Mouse (Mus musculus): Measurements from ENCODE around the gene Tbc1d10b.

Tbc1d10b gene

DNA sequence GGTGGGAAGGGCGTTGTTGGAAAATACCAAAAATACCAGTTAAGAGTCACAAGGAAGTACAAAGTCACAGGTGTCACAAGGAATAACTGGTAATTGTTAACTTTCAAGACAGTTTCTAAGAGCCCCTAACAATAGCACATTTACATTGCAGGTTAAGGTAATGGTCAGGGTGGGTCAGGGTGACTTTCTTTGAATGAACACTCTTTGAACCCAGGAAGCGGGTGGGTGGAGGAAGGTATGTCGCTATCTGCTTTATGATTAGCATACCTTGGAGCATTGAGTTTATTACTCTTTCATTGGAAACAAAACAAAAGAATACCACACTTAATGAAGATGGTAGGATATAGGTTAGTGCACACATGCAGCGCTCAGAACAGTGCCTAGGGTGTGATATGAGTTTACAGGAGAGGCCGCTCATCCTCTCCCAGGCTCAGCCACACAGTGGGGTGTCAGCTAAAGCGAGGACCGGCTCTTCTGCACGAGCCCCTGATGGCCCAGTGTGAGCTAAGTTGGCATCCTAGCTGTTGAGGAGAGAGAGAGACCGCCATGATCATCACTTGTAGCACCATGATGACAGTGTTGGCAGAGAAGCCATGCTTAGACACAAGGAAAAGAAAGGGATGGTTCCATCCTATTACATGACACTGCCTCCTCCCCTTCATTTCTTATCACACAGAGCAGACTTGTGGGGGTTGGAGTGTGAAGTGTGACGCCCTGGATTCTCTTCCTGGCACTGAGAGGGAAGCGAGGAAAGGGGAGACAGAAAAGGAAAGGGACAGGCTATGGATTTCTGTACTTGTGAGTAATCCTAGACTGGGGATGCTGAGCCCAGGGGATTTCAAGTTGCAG lies 17.1 kb upstream of the Tbc1d10b start:
- peak; percentile 62 for DNase-seq (ENCODE audit: extremely low read depth, low read depth)

DNA sequence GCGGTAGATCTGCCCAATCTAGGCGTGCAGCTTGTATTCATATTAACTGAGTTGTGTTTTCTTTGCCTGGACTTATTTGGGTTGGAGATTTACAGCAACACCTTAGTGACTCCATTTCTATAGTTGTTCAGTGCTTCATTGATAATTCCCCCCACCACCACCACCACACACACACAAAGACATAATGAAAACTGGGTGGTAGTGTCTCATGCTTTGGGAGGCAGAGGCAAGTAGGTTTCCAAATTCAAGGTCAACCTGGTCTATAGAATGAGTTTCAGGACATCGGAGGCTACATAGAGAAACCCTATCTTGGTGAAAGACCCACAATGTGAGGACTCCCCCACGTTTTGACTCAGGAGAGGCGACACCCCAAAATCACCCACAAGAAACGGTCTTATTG lies 16.3 kb upstream of the Tbc1d10b start:
- no peak for DNase-seq (ENCODE audit: extremely low read depth, low read depth)

- DNase-seq (ENCODE audit: extremely low read depth, low read depth), result no peak
Observed at GRCm38 (mm10) chr7:127223515-127224478, 15.5 kb upstream of the Tbc1d10b start.

- no peak for DNase-seq (ENCODE audit: extremely low read depth, low read depth)
Observed at GRCm38 (mm10) chr7:127223106-127223505, 14.8 kb upstream of the Tbc1d10b start.

DNA sequence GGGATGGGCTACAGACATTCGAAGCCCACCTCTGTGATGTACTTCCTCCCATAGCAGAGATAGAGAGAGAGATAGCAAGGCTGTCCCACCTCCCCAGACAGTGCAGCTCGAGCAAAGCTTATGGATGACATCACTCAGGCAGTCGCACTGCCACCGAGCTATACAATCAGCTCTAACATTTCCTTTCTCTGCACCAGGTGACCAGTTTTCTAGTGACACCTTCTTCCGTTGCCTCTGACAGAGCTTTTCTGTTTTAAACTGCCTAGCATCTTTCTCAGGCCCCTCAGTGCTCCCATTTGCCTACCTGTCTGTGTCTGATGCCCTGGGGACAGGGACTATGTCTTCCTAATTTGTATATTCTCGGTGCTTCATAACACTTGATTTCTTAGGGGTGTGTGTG lies 12.2 kb upstream of the Tbc1d10b start:
- no peak for DNase-seq (ENCODE audit: extremely low read depth, low read depth)

DNA sequence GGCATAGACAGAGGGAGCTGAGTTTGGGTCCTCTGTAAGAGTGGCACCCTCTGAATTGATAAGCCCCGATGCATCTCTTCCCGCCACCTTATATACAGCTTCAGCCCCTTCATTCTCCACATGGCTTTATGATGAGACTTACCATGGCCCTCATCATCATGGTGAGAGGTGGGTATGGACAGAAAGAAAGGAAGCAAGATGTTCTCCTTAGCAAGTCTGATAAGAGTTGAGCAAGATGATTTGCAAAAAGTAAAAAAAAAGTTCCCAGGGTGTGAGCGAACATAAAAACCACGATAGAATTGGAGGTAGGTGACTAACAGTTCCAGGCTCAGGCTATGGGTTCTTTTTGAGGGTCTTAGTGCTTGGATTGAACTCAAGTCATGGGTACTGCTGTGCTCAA lies 10.4 kb upstream of the Tbc1d10b start:
- DNase-seq (ENCODE audit: extremely low read depth, low read depth), result peak; percentile 78

DNA sequence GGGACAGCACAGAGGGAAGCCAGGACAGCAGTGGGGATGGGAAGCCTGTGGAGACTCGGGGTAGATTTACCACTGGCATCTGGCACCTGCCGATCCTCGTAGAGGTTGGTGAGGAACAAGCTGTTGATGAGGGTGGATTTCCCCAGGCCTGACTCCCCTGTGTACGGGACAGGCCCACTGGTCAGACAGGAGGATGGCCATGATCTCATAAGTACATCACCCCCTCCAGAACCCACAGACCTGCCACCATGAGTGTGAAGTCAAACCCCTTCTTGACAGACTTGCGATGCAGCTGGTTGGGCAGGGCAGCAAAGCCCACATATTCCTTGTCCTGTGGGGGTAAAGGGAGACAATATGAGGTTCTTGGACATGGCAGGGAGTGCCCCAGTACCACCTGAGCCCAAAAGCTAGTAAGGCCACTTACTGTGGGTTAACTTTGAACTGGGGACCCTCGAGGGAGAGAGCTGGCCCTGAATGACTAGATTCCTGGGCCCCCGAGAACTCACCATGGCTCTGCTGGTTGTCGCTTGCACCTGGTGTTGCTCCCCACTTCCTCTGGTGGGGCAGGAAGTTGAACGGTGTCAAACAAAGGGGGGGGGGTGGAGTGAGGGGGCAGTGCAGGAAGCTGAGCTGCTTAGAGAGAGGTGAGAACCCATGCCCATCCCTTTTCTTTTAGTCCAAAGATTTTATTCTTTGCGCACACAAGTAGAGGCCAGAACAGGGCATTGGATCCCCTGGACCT lies 9.8 kb upstream of the Tbc1d10b start:
- DNase-seq (ENCODE audit: extremely low read depth, low read depth), result no peak

- DNase-seq (ENCODE audit: extremely low read depth, low read depth), result no peak
Observed at GRCm38 (mm10) chr7:127217475-127217874, 9.2 kb upstream of the Tbc1d10b start.

DNA sequence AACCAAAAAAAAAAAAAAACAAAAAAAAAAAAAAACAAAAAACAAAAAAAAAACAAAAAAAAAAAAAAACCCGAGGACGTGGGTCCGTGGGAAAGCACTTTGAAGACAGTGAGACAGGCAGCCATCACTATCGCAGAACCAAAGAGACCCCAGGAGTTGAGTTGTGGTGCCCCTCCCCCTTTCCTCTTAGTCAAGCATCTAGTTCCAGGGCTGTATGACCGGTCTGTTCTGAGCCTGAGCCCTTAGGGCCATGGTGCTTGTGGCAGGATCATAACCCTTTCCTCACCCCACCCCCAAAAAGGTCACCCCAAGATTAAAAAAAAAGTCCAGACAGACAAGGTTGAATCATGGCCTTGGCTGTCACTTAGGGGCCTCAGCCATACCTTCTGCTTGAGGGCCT lies 8.0 kb upstream of the Tbc1d10b start:
- no peak for DNase-seq (ENCODE audit: extremely low read depth, low read depth)

- peak; percentile 45 for DNase-seq (ENCODE audit: extremely low read depth, low read depth)
Observed at GRCm38 (mm10) chr7:127214981-127215871, 7.0 kb upstream of the Tbc1d10b start.

DNA sequence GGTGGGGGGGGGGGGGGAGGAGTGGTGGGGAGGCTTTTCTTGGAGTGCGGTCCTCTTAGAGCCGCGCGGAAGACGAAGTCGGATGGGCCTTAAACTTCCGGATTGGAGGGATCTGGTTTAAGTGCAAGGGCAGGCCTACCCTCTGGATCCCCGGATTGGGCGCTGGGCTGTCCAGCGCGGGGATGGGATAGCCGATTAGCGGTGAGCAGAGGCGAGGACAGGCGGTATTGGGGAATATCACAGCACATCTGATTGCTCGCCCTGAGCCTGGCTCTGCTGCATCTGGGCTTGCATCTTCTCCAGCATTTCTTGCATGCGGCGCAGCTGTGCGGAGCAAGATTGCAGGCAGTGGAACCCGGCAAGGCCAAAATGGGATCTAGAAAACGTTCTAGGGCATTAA lies 6.3 kb upstream of the Tbc1d10b start:
- no peak for DNase-seq (ENCODE audit: extremely low read depth, low read depth)

DNA sequence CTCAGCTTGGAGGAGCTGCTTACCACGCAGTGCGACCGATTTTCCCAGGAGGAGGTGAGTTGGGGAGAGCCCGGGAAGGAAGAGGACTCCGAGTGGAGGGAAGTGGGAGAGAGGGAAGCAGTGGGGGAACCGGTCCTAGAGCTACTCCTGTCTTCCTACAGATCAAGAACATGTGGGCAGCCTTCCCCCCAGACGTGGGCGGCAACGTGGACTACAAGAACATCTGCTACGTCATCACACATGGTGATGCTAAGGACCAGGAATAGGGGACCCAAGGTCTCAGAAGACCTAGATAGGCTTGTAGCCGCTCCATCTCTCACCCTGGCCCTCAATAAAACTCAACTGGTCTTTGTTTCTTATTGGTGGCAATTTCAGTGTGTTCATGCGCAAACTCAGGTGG lies 5.7 kb upstream of the Tbc1d10b start:
- no peak for DNase-seq (ENCODE audit: extremely low read depth, low read depth)

GRCm38 (mm10) chr7:127213485-127213884 lies 5.2 kb upstream of the Tbc1d10b start:
- DNase-seq (ENCODE audit: extremely low read depth, low read depth), result peak; percentile 61

DNA sequence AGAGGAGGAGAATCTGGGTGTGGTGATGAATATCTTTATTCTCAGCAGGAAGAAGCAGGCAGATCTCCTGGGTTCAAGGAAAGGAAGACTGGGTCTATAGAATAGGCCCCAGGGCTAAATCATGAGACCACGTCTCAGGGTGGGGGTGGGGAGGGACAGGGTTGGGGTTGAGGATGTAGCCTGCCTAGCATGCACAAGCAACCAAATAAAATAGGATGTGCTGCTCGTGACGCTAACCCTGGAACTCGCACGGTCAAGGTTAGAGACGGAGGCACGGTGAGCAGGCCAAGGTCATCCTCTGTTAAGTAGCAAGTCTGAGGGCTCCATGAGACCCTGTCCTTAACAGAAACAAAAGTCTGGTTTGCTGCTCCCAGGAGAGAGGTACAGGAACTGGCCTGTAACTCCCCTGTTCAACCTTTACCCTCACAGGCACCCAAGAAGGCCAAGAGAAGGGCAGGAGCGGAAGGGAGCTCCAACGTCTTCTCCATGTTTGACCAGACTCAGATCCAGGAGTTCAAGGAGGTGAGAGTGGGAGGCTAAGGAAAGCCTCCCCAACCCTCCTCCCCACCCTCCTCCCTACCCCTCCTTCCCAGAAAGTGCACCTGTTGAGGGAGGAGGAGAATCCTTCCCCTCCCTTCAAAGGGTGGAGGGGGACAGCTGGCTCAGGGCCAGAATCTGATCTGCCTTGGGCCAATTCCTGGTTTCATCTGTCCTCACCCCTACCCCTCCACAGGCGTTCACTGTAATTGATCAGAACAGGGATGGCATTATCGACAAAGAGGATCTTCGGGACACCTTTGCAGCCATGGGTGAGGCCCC lies 4.4 kb upstream of the Tbc1d10b start:
- DNase-seq (ENCODE audit: extremely low read depth, low read depth), result no peak

- DNase-seq (ENCODE audit: extremely low read depth, low read depth), result no peak
Observed at GRCm38 (mm10) chr7:127211014-127211745, 2.9 kb upstream of the Tbc1d10b start.

GRCm38 (mm10) chr7:127210266-127210665 lies 2.0 kb upstream of the Tbc1d10b start:
- no peak for DNase-seq (ENCODE audit: extremely low read depth, low read depth)

DNA sequence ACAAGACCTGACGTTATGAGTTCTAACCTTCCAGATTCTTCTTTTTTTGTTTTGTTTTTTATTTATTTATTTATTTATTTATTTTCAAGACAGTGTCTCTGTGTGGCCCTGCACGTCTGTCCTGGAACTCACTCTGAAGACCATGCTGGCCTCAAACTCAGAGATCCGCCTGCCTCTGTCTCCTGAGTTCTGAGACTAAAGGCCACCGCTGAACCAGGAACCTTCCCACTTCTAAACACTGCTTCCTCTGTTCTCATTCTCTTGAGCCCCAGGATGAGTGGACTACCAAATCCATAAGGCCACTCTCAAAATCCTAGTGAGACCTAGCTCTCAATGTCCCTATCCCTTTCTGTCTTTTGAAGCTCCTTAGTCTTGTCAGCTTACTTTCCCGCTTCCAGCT lies 1.6 kb upstream of the Tbc1d10b start:
- no peak for DNase-seq (ENCODE audit: extremely low read depth, low read depth)

DNA sequence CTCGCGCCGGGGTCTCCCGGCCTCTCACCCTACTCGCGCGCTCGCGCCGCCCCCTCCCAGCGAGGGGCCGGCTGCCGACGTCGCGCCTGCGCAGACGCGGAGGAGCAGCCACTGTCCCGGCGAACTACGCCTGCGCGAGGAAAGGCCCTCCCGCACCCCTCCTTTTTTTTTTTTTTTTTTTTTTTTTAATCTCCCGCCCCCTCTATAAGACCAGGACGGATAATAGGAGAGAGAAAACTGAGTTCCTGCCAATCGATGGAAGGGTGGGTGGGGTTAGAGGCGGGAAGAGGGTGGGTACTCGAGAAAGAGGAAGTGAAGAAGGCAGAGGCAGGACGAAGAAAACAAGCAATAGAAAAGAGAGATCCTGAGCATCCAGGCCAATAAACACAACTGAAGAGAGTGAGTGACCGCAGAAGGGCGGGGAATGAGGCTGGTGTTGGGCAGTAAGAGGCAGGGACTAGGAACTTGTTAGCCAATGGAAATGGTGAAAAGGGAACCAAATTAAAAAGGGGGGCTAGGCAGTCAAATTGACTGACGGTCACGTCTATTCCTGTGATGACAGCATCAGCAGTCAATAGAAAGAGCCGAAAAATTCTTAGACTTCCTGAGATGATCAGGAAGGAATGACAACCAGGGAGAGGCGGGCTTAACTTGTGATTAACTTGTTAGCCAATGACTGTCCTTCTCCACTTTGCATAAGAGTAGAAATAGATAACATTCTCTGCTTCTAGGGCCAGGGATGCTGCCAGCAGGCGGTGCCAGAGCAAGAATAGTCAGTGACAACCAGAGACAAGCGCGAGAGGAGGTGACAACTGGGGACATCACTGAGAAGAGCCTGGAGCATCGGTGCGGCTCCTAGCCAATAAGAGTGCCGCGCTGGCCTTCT lies 528 bp upstream of the Tbc1d10b start, which contains the start of gene Mylpf:
TSS of gene Mylpf (plus strand) at position 338 of the 886 bp plus-strand sequence.
- DNase-seq (ENCODE audit: extremely low read depth, low read depth), result peak; percentile 100
